Mouse (Mus musculus): ENCODE data around the gene Fam57a.

DNA sequence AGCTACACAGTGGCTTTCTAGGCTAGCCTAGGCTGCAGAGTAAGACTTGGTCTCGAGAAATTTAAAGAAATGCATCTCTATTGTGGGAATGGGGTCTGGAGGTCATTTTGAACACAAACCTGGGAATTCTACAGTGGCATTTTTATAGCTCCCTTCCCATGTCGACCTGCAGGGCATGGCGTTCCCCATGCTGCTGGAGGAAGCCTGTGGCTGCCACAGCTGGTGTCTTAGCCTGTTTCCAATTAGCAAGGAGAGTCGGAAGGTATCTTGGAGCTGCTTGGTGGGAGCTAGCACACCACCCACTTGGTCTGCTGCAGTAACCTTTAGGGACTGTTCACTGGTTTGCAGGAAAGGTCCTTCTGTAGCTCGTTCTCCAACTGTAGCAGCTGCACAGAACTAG, 76.7 kb downstream of the Fam57a start:
- no peak for TF ChIP-seq CTCF (IDR thresholded peaks at IDR 0.05; ENCODE audit: borderline replicate concordance, insufficient read depth, low read length)
- TF ChIP-seq POLR2A (IDR thresholded peaks at IDR 0.05; ENCODE audit: low read depth, low read length), result no peak
